Mouse (Mus musculus) Patski (cell line): ENCODE data around the gene Immp2l. TPM values are rescaled to one million over a fixed set of nuclear protein-coding genes. Genes with fewer than 3 reads are reported as not detected.
"Not testable (repeated sequence)": the region's sequence is repeated elsewhere in the genome, so short reads cannot be mapped to it uniquely, and the experiment has no call there.

Experiments used
- ATAC-seq: fragments of 100-300 bp; one replicate; pipeline ENCODE4 v1.8.0; 2021
- CTCF ChIA-PET: fragments of 350-600 bp; sonication (Branson Sonifier 250); formaldehyde crosslinking; loops from one replicate; lab custom pipeline; 2022; ENCODE audit warnings: inconsistent platforms; lab: Charles Lee
- POLR2A ChIA-PET: fragments of 350-600 bp; sonication (Branson Sonifier 250); formaldehyde crosslinking; loops from one replicate; lab custom pipeline; 2022; ENCODE audit warnings: antibody characterized with exemption, inconsistent platforms; lab: Charles Lee
- DNase-seq: peaks from one replicate; pipeline ENCODE4 v3.0.0-alpha.2; 2011; ENCODE audit warnings: low read depth, low spot score
- H3K27me3 ChIP-seq: fragments of 371-371 bp; one replicate; pipeline ENCODE4 v1.5.1; 2021
- CTCF ChIP-seq: fragments of 100-300 bp; IDR thresholded peaks from one replicate; pipeline ENCODE4 v1.5.1; 2021
- in situ Hi-C: fragments of 300-500 bp; cut with MboI; formaldehyde crosslinking; loops from 3 replicates; pipeline ENCODE4 v1.11.1; 2018; ENCODE audit warnings: low pct_unique_long_range_greater_than_20kb, mixed read lengths
- polyA plus RNA-seq: library from polyadenylated mRNA; unstranded; gene quantifications from one replicate; pipeline ENCODE4 v1.2.3, GENCODE M21; 2021

Gene Immp2l
- polyA plus RNA-seq, 1 experiment from 2014 or later: 21.6 TPM

GRCm38 (mm10) chr12:41727221-41727620 is 703.3 kb downstream of the Immp2l start:
- no peak for ATAC-seq
- ChIA-PET POLR2A (no interaction called here), CTCF (no interaction called here)
- in situ Hi-C loops: no loop called here
- peak; percentile 30 for DNase-seq
- H3K27me3 ChIP-seq: no peaks in the 10 kb centered on the region
- no peak for TF ChIP-seq CTCF

- no peak for DNase-seq
- ChIA-PET POLR2A (no interaction called here), CTCF (no interaction called here)
- TF ChIP-seq CTCF: no peak
- no peaks in the 10 kb centered on the region for H3K27me3 ChIP-seq
- in situ Hi-C loops: no loop called here
- no peak for ATAC-seq
Measured at GRCm38 (mm10) chr12:41727764-41728338, 704.0 kb downstream of the Immp2l start.

- POLR2A ChIA-PET: no interaction called here
- CTCF ChIA-PET: no interaction called here
- in situ Hi-C loops: no loop called here
- ATAC-seq (no peak), DNase-seq (no peak)
- H3K27me3 ChIP-seq: no peaks in the 10 kb centered on the region
- no peak for TF ChIP-seq CTCF
Measured at GRCm38 (mm10) chr12:41728467-41728866, 704.6 kb downstream of the Immp2l start.

GRCm38 (mm10) chr12:41729780-41730179 is 705.9 kb downstream of the Immp2l start:
- in situ Hi-C loops: no loop called here
- no peak for ATAC-seq
- POLR2A ChIA-PET: no interaction called here

GRCm38 (mm10) chr12:41733168-41733567 is 709.3 kb downstream of the Immp2l start:
- DNase-seq (no peak), ATAC-seq (no peak)
- ChIA-PET POLR2A (no interaction called here), CTCF (interaction anchor here (1.1 kb wide), 1 partner anchor 44 kb away, joined by 3 read pairs; no protein-coding TSS in a partner anchor)
- H3K27me3 ChIP-seq: no peaks in the 10 kb centered on the region
- no peak for TF ChIP-seq CTCF
- in situ Hi-C loops: no loop called here

More at GRCm38 (mm10) chr12:41729780-41730179, 705.9 kb downstream of the Immp2l start:
- TF ChIP-seq CTCF: no peak
- CTCF ChIA-PET: no interaction called here
- no peaks in the 10 kb centered on the region for H3K27me3 ChIP-seq
- DNase-seq: no peak

GRCm38 (mm10) chr12:41742887-41743286 is 719.0 kb downstream of the Immp2l start:
- ChIA-PET POLR2A (no interaction called here), CTCF (no interaction called here)
- no peak for ATAC-seq
- in situ Hi-C loops: no loop called here
- DNase-seq: no peak
- H3K27me3 ChIP-seq: no peaks in the 10 kb centered on the region
- TF ChIP-seq CTCF: no peak

- POLR2A ChIA-PET: no interaction called here
- no peak for DNase-seq
- H3K27me3 ChIP-seq: no peaks in the 10 kb centered on the region
- TF ChIP-seq CTCF: no peak
- in situ Hi-C loops: no loop called here
- ATAC-seq: no peak
- CTCF ChIA-PET: no interaction called here
Measured at GRCm38 (mm10) chr12:41763396-41763795, 739.5 kb downstream of the Immp2l start.

- CTCF ChIA-PET: interaction anchor here (1.0 kb wide), 1 partner anchor 19 kb away, joined by 3 read pairs; no protein-coding TSS in a partner anchor
- in situ Hi-C loops: no loop called here
- POLR2A ChIA-PET: interaction anchor here (0.7 kb wide), 1 partner anchor 15 kb away, joined by 3 read pairs; no protein-coding TSS in a partner anchor
- TF ChIP-seq CTCF: no peak
- DNase-seq: no peak
- H3K27me3 ChIP-seq: no peaks in the 10 kb centered on the region
- no peak for ATAC-seq
Measured at GRCm38 (mm10) chr12:41773961-41774360, 750.1 kb downstream of the Immp2l start.

- no peaks in the 10 kb centered on the region for H3K27me3 ChIP-seq
- ATAC-seq: no peak
- in situ Hi-C loops: no loop called here
- POLR2A ChIA-PET: interaction anchor here (0.7 kb wide), 1 partner anchor 14 kb away, joined by 3 read pairs; no protein-coding TSS in a partner anchor
- TF ChIP-seq CTCF: no peak
- no peak for DNase-seq
- CTCF ChIA-PET: no interaction called here
Measured at GRCm38 (mm10) chr12:41774623-41775323, 750.9 kb downstream of the Immp2l start.

- DNase-seq, H3K27me3 ChIP-seq, in situ Hi-C loops, CTCF ChIA-PET, ATAC-seq, POLR2A ChIA-PET: not testable (repeated sequence)
Measured at GRCm38 (mm10) chr12:41777762-41778161, 753.9 kb downstream of the Immp2l start.

- H3K27me3 ChIP-seq, DNase-seq, CTCF ChIA-PET, ATAC-seq, in situ Hi-C loops, POLR2A ChIA-PET: not testable (repeated sequence)
Measured at GRCm38 (mm10) chr12:41793681-41794080, 769.8 kb downstream of the Immp2l start.
